Mouse (Mus musculus) lung, postnatal 0 days (tissue): ENCODE data around the gene Fgd4. TPM values are rescaled to one million over a fixed set of nuclear protein-coding genes. Genes with fewer than 3 reads are reported as not detected.
"Not testable (repeated sequence)": the region's sequence is repeated elsewhere in the genome, so short reads cannot be mapped to it uniquely, and the experiment has no call there.

ENCODE experiments used
- ATAC-seq: fragments of 200-750 bp; cut with Nextera tagmentation; 2 replicates; pipeline ENCODE4 v1.8.0; 2017; ENCODE audit warnings: moderate library complexity
- DNase-seq: peaks from one replicate; pipeline ENCODE4 v3.0.0-alpha.2; 2016; ENCODE audit warnings: low spot score
- H3K27ac ChIP-seq: fragments of 300-500 bp; sonication (generic); 2 replicates; pipeline ENCODE4 v1.5.1; 2014; ENCODE audit warnings: antibody characterized with exemption, mild to moderate bottlenecking, low read length, mixed read lengths
- H3K27me3 ChIP-seq: fragments of 300-500 bp; sonication (generic); replicated peaks from 2 replicates; pipeline ENCODE4 v1.6.1; 2014; ENCODE audit warnings: low read length, mixed read lengths; ENCODE audit not compliant: insufficient read depth
- H3K36me3 ChIP-seq: fragments of 300-500 bp; sonication (generic); 2 replicates; pipeline ENCODE4 v1.6.1; 2014; ENCODE audit warnings: low read length, mixed read lengths; ENCODE audit not compliant: insufficient read depth
- H3K4me1 ChIP-seq: fragments of 300-500 bp; sonication (generic); 2 replicates; pipeline ENCODE4 v1.6.1; 2014; ENCODE audit warnings: antibody characterized with exemption, low read depth, low read length, mixed read lengths; ENCODE audit not compliant: insufficient read depth
- H3K4me2 ChIP-seq: fragments of 300-500 bp; sonication (generic); replicated peaks from 2 replicates; pipeline ENCODE4 v1.6.1; 2014; ENCODE audit warnings: low read depth, mild to moderate bottlenecking, low read length, moderate library complexity, mixed read lengths
- H3K4me3 ChIP-seq: fragments of 300-500 bp; sonication (generic); 2 replicates; pipeline ENCODE4 v1.5.1; 2014; ENCODE audit warnings: low read depth, low read length
- H3K9ac ChIP-seq: fragments of 300-500 bp; sonication (generic); replicated peaks from 2 replicates; pipeline ENCODE4 v1.6.1; 2014; ENCODE audit warnings: low read depth, mild to moderate bottlenecking
- H3K9me3 ChIP-seq: fragments of 300-500 bp; sonication (generic); 2 replicates; pipeline ENCODE4 v1.6.1; 2016; ENCODE audit warnings: low read length, mixed read lengths
- CTCF ChIP-seq: IDR thresholded peaks from 2 replicates; pipeline ENCODE4 v1.5.1; 2016; ENCODE audit warnings: antibody characterized with exemption, mild to moderate bottlenecking
- EP300 ChIP-seq: IDR thresholded peaks from 2 replicates; pipeline ENCODE4 v1.6.1; 2016; ENCODE audit warnings: antibody characterized with exemption, mild to moderate bottlenecking, control low read depth
- whole genome bisulfite sequencing: fragments of 180-500 bp; shearing (Covaris S2); extraction: QIAGEN DNeasy Blood & Tissue Kit; methylation state at CpG from one replicate; pipeline ENCODE4 v1.1.7; 2014; 5-methylcytosine and 5-hydroxymethylcytosine counted together
- polyA plus RNA-seq: library from polyadenylated mRNA; unstranded; fragments of >200 nt; fragmentation: Nextera tagmentation; extraction: Ambion mirVana; gene quantifications from 2 replicates; pipeline ENCODE4 v1.2.1, GENCODE M21; 2015

Gene Fgd4
- polyA plus RNA-seq, 1 experiment from 2014 or later, result 4.0 TPM

DNA sequence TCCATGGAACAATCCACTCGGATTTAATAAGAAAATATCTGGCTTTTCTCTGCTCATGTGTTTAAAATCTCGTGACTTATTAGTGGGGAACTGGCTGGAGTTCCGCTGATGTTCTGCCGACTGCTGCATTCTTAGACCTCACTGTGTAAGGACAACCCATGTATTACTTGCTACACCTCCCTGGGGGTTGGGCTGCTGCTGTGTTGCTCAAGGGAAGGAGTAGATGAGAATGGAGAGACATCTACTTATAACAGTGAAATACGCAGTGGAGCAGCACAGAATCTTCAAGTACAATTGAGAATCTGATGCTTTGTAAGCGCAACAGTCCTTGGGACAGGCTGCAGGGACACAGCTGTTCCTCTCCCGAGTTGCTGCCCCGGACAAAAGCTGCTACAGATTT, 73.1 kb downstream of the Fgd4 start:
- Histone ChIP-seq H3K4me2 (peak overlapping the region; percentile 1; the same call in 1 of the 2 replicates), H3K9me3 (no peaks in the 10 kb centered on the region), H3K36me3 (no peaks in the 10 kb centered on the region), H3K9ac (no peak overlapping the region), H3K27ac (no peak overlapping the region), H3K4me1 (no peaks in the 10 kb centered on the region), H3K27me3 (no peaks in the 10 kb centered on the region), H3K4me3 (no peak overlapping the region)
- ATAC-seq (peak; percentile 82), DNase-seq (peak; percentile 73)
- WGBS, result 30% methylated on average over 8 of the region's 8 CpGs
- TF ChIP-seq CTCF (no peak), EP300 (no peak)

DNA sequence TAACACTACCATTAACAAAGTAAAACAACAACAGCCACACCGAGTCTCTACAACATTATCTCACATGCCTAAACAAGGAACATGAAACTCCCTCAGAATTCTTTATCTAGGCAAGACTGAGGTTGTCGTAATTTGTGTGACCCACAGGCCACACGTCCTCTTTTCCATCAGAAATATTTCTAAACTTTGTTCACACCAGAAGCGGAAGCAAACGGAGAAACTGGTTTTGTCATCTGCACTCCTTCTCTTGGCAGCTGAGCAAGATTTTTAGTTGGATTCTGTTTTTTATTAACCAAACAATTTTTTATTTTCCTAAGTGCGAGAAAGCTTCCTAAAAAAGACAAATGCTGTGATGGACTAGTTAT, 73.6 kb downstream of the Fgd4 start:
- ATAC-seq, result peak; percentile 30
- 16% methylated on average over 6 of the region's 6 CpGs for WGBS
- H3K4me3 ChIP-seq, result no peak overlapping the region
- no peaks in the 10 kb centered on the region for H3K36me3 ChIP-seq
- peak; percentile 68 for DNase-seq
- H3K4me1 ChIP-seq, result no peaks in the 10 kb centered on the region
- H3K27me3 ChIP-seq, result no peaks in the 10 kb centered on the region
- H3K9me3 ChIP-seq, result no peaks in the 10 kb centered on the region
- H3K9ac ChIP-seq, result no peak overlapping the region
- 0 out of 2 replicates have a peak overlapping the region, but pooled peaks have one; percentile 1 for H3K4me2 ChIP-seq
- no peak for TF ChIP-seq CTCF
- TF ChIP-seq EP300, result no peak
- H3K27ac ChIP-seq, result peak overlapping the region; percentile 28; the same call in 1 of the 2 replicates

DNA sequence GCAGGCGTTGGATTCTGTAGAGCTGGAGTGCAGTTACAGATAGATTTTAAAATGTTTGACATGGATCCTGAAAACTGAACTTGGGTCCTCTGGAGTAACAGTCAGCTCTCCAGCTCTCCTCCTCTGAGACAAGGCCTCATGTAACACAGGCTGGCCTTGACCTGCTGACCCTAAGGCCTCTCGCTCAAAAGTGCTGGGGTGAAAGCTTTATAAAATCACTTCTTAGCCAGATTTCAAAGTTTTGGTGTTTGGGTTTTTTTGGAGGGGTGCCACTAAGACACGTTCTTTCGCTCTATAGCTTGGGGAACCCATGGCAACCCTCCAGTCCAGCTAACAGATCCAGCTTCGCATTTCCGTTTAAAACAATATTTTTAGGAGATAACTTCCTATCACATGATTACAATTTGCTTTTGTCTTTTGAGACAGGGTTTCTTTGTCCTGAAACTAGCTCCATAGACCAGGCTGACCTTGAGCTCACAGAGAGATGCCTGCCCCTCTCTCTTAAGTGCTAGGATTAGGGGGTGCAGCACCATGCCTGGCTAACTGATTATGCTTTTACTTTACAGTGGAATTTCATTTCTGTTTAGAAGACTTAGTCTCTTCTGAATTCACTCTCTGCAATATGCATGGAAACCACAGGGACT, 74.1 kb downstream of the Fgd4 start:
- Histone ChIP-seq H3K27me3 (no peaks in the 10 kb centered on the region), H3K4me2 (0 out of 2 replicates have a peak overlapping the region, but pooled peaks have one; percentile 1), H3K4me3 (no peak overlapping the region), H3K27ac (peak overlapping the region; percentile 28; the same call in 1 of the 2 replicates), H3K9me3 (no peaks in the 10 kb centered on the region), H3K36me3 (no peaks in the 10 kb centered on the region), H3K4me1 (no peaks in the 10 kb centered on the region), H3K9ac (no peak overlapping the region)
- DNase-seq, result peak; percentile 12
- 33% methylated on average over 6 of the region's 6 CpGs for WGBS
- TF ChIP-seq CTCF (no peak), EP300 (no peak)
- no peak for ATAC-seq

DNA sequence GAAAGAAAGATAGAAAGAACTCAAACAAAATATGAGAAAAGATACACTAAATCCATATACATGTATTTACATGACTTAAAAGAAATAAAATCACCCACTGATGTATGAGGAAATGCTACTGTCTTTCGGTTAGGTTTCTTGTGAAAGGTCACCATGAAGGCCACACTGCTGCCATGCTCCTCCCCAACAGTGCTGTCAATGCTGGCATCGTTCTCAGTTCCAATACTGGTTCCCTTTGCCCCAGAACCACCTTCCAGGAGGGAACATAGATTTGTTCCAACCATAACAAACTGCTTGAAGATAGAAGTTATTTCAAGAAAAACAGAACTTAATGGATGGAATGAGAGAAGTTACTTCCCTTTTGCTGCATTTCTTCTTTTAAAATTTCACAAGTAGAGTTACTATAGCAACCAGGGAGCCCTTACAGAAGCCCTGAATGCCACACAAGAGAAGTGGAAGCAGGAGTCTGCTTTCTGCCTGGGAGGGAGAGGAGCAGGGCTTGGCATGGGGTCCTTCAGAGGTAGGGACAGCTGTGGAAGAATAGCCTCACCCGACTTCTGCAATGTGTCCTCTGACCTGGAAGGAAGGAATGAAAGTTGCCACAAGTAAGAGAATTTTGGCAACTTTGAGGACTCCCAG, 75.0 kb downstream of the Fgd4 start:
- Histone ChIP-seq H3K36me3 (no peaks in the 10 kb centered on the region), H3K4me1 (no peaks in the 10 kb centered on the region), H3K4me2 (no peak overlapping the region), H3K4me3 (no peak overlapping the region), H3K27ac (no peak overlapping the region; the same call in 1 of the 2 replicates), H3K27me3 (no peaks in the 10 kb centered on the region), H3K9ac (no peak overlapping the region; the same call in 1 of the 2 replicates), H3K9me3 (no peaks in the 10 kb centered on the region)
- ATAC-seq (peak; percentile 33; the same call in 1 of the 2 replicates), DNase-seq (peak; percentile 56)
- 56% methylated on average over 3 of the region's 3 CpGs for WGBS
- no peak for TF ChIP-seq CTCF
- no peak for TF ChIP-seq EP300

DNA sequence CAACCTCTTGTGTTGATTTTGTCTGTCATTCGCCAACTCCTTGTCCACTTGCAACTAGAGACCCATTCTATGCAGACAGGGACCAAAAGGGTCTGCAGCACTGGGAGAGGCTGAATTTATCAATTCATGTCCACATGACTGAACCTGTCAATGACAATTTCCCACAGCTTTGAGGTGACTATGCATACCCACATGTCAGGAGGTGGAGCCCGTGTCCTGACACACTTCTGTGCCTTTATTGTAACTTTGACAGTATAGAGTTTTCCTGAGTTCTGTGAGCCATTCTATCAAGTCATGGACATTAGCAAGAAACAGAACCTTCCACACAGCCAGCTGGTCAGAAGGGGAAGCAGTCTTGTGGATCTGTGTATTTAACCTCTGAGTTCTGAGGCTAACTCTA, 76.7 kb downstream of the Fgd4 start:
- Histone ChIP-seq H3K9me3 (no peaks in the 10 kb centered on the region), H3K4me2 (no peak overlapping the region), H3K36me3 (no peaks in the 10 kb centered on the region), H3K27ac (no peak overlapping the region), H3K9ac (no peak overlapping the region), H3K4me1 (no peaks in the 10 kb centered on the region), H3K4me3 (no peak overlapping the region), H3K27me3 (no peaks in the 10 kb centered on the region)
- 86% methylated on average over 2 of the region's 2 CpGs for WGBS
- TF ChIP-seq EP300 (no peak), CTCF (no peak)
- ATAC-seq (no peak), DNase-seq (no peak)

DNA sequence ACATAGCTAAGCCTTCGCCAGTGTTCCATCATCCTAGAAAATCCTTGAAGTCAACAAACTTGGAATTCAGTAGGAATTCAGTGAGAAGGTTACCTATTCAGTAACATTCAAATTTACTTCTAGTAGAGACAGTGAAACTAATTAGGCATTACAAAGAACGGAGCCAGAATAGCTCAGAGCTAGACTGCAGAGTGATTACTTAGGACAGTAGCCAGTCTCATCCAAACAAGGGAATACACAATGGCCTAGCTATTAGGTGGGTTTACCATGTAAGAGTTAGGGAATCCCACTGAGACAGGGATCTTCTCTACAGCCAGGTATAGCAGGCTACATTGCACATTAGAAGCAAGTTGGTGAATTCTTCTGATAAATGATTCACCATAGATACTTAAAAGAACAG, 77.5 kb downstream of the Fgd4 start:
- not testable (repeated sequence) for H3K4me3 ChIP-seq, H3K27ac ChIP-seq, H3K27me3 ChIP-seq, ATAC-seq, DNase-seq, H3K4me2 ChIP-seq, H3K9me3 ChIP-seq, H3K4me1 ChIP-seq, H3K36me3 ChIP-seq, H3K9ac ChIP-seq
- WGBS, result 74% methylated on average over 2 of the region's 2 CpGs
